Mouse (Mus musculus) cerebellum, adult 8-10 months (tissue): Measurements from ENCODE around the gene Nod1.

Experiments
- DNase-seq: peaks from one replicate; pipeline ENCODE4 v3.0.0; 2022

Nod1 gene

GRCm38 (mm10) chr6:54934930-54935329 lies 37.5 kb downstream of the Nod1 start:
- DNase-seq: no peak

GRCm38 (mm10) chr6:54934313-54934712 lies 38.1 kb downstream of the Nod1 start:
- no peak for DNase-seq

- DNase-seq: no peak
These were observed 38.5 kb downstream of the Nod1 start for GRCm38 (mm10) chr6:54933866-54934265.

- no peak for DNase-seq
These were observed 39.2 kb downstream of the Nod1 start for GRCm38 (mm10) chr6:54933216-54933615.

GRCm38 (mm10) chr6:54932526-54932925 lies 39.9 kb downstream of the Nod1 start:
- DNase-seq: no peak

GRCm38 (mm10) chr6:54931641-54932040 lies 40.8 kb downstream of the Nod1 start:
- DNase-seq: no peak

GRCm38 (mm10) chr6:54927946-54928345 lies 44.5 kb downstream of the Nod1 start:
- no peak for DNase-seq

GRCm38 (mm10) chr6:54926899-54927298 lies 45.5 kb downstream of the Nod1 start:
- no peak for DNase-seq

GRCm38 (mm10) chr6:54925736-54926440 lies 46.5 kb downstream of the Nod1 start:
- DNase-seq: no peak

- DNase-seq: no peak
These were observed 47.9 kb downstream of the Nod1 start for GRCm38 (mm10) chr6:54924538-54924937.

GRCm38 (mm10) chr6:54918521-54918920 lies 53.9 kb downstream of the Nod1 start:
- DNase-seq: no peak

- DNase-seq: peak; percentile 9
These were observed 54.9 kb downstream of the Nod1 start for GRCm38 (mm10) chr6:54917523-54917922.

GRCm38 (mm10) chr6:54916941-54917340 lies 55.5 kb downstream of the Nod1 start:
- DNase-seq: no peak

GRCm38 (mm10) chr6:54916163-54916562 lies 56.2 kb downstream of the Nod1 start:
- no peak for DNase-seq

- no peak for DNase-seq
These were observed 57.4 kb downstream of the Nod1 start for GRCm38 (mm10) chr6:54914977-54915376.

- DNase-seq: no peak
These were observed 66.1 kb downstream of the Nod1 start for GRCm38 (mm10) chr6:54906053-54907040.

- no peak for DNase-seq
These were observed 69.9 kb downstream of the Nod1 start for GRCm38 (mm10) chr6:54902547-54902946.

- no peak for DNase-seq
These were observed 72.2 kb downstream of the Nod1 start for GRCm38 (mm10) chr6:54900256-54900655.

GRCm38 (mm10) chr6:54891384-54891783 lies 81.0 kb downstream of the Nod1 start:
- no peak for DNase-seq

- no peak for DNase-seq
These were observed 82.2 kb downstream of the Nod1 start for GRCm38 (mm10) chr6:54890221-54890620.

- DNase-seq: no peak
These were observed 86.2 kb downstream of the Nod1 start for GRCm38 (mm10) chr6:54886195-54886594.

GRCm38 (mm10) chr6:54883424-54883823 lies 89.0 kb downstream of the Nod1 start:
- DNase-seq: no peak

GRCm38 (mm10) chr6:54880086-54880485 lies 92.3 kb downstream of the Nod1 start:
- DNase-seq: no peak

- DNase-seq: no peak
These were observed 93.9 kb downstream of the Nod1 start for GRCm38 (mm10) chr6:54878546-54878945.
